Mouse (Mus musculus): ENCODE measurements around the gene Gm20388. TPM values are rescaled to one million over a fixed set of nuclear protein-coding genes. Genes with fewer than 3 reads are reported as not detected.

Gene Gm20388
- polyA plus RNA-seq, 1 experiment from 2014 or later = not detected

- H3K4me2 ChIP-seq (ENCODE audit: low read length) = no peak overlapping the region
- H3K9ac ChIP-seq (ENCODE audit: low read length) = no peak overlapping the region
- H3K4me1 ChIP-seq (ENCODE audit: control insufficient read depth in 2 of 2, insufficient read depth in 2 of 2, low read length in 2 of 2) = peaks cover 16 to 39% of the 10 kb centered on the region in 2 experiments
- no peak overlapping the region for H3K27ac ChIP-seq (replicated peaks in 1 of 2; ENCODE audit: control insufficient read depth in 1 of 2, insufficient read depth in 1 of 2, low read depth in 2 of 2, low read length in 2 of 2)
- ATAC-seq (ENCODE audit: insufficient number of reproducible peaks, insufficient read depth, low FRiP score, low read depth) = no peak
- H3K4me3 ChIP-seq (ENCODE audit: control insufficient read depth in 1 of 2, insufficient read depth in 1 of 2, low read depth in 1 of 2, low read length in 2 of 2) = no peak overlapping the region
- H3K36me3 ChIP-seq (ENCODE audit: control insufficient read depth, insufficient read depth, low read length) = no peaks in the 10 kb centered on the region
- no peaks in the 10 kb centered on the region for H3K27me3 ChIP-seq (ENCODE audit: control insufficient read depth, insufficient read depth, low read length)
- WGBS = 55% methylated on average over 2 of the region's 2 CpGs
- H3K9me3 ChIP-seq (ENCODE audit: control insufficient read depth, low read length) = no peaks in the 10 kb centered on the region
These were observed 3027.0 kb downstream of the Gm20388 start for GRCm38 (mm10) chr8:122937545-122938053.

- H3K9me3 ChIP-seq (ENCODE audit: control insufficient read depth, low read length) = no peaks in the 10 kb centered on the region
- WGBS = 68% methylated on average over 3 of the region's 3 CpGs
- no peak overlapping the region for H3K9ac ChIP-seq (ENCODE audit: low read length)
- H3K4me3 ChIP-seq (ENCODE audit: control insufficient read depth in 1 of 2, insufficient read depth in 1 of 2, low read depth in 1 of 2, low read length in 2 of 2) = no peak overlapping the region
- no peaks in the 10 kb centered on the region for H3K36me3 ChIP-seq (ENCODE audit: control insufficient read depth, insufficient read depth, low read length)
- H3K4me2 ChIP-seq (ENCODE audit: low read length) = no peak overlapping the region
- no peak overlapping the region; a peak in 1 of 4 replicates for H3K27ac ChIP-seq (replicated peaks in 1 of 2; ENCODE audit: control insufficient read depth in 1 of 2, insufficient read depth in 1 of 2, low read depth in 2 of 2, low read length in 2 of 2)
- H3K4me1 ChIP-seq (ENCODE audit: control insufficient read depth in 2 of 2, insufficient read depth in 2 of 2, low read length in 2 of 2) = peaks cover 14 to 34% of the 10 kb centered on the region in 2 experiments
- ATAC-seq (ENCODE audit: insufficient number of reproducible peaks, insufficient read depth, low FRiP score, low read depth) = no peak
- H3K27me3 ChIP-seq (ENCODE audit: control insufficient read depth, insufficient read depth, low read length) = no peaks in the 10 kb centered on the region
These were observed 3027.5 kb downstream of the Gm20388 start for GRCm38 (mm10) chr8:122938170-122938569.

- WGBS = 15% methylated on average over 4 of the region's 4 CpGs
- ATAC-seq (ENCODE audit: insufficient number of reproducible peaks, insufficient read depth, low FRiP score, low read depth) = no peak
- no peaks in the 10 kb centered on the region for H3K36me3 ChIP-seq (ENCODE audit: control insufficient read depth, insufficient read depth, low read length)
- no peak overlapping the region for H3K4me3 ChIP-seq (ENCODE audit: control insufficient read depth in 1 of 2, insufficient read depth in 1 of 2, low read depth in 1 of 2, low read length in 2 of 2)
- no peaks in the 10 kb centered on the region for H3K9me3 ChIP-seq (ENCODE audit: control insufficient read depth, low read length)
- H3K4me2 ChIP-seq (ENCODE audit: low read length) = no peak overlapping the region
- no peak overlapping the region for H3K9ac ChIP-seq (ENCODE audit: low read length)
- no peak overlapping the region; a peak in 1 of 4 replicates for H3K27ac ChIP-seq (replicated peaks in 1 of 2; ENCODE audit: control insufficient read depth in 1 of 2, insufficient read depth in 1 of 2, low read depth in 2 of 2, low read length in 2 of 2)
- peaks cover 14 to 34% of the 10 kb centered on the region in 2 experiments for H3K4me1 ChIP-seq (ENCODE audit: control insufficient read depth in 2 of 2, insufficient read depth in 2 of 2, low read length in 2 of 2)
- no peaks in the 10 kb centered on the region for H3K27me3 ChIP-seq (ENCODE audit: control insufficient read depth, insufficient read depth, low read length)
These were observed 3027.9 kb downstream of the Gm20388 start for GRCm38 (mm10) chr8:122938591-122938990.

- WGBS = 73% methylated on average over 9 of the region's 9 CpGs
These were observed 3032.4 kb downstream of the Gm20388 start for GRCm38 (mm10) chr8:122942803-122943713.

GRCm38 (mm10) chr8:122945775-122946174 is 3035.1 kb downstream of the Gm20388 start:
- WGBS = 82% methylated on average over 2 of the region's 2 CpGs
- H3K9ac ChIP-seq (ENCODE audit: low read length) = no peak overlapping the region
- no peak for ATAC-seq (ENCODE audit: insufficient number of reproducible peaks, insufficient read depth, low FRiP score, low read depth)
- H3K27me3 ChIP-seq (ENCODE audit: control insufficient read depth, insufficient read depth, low read length) = no peaks in the 10 kb centered on the region
- no peak overlapping the region for H3K4me3 ChIP-seq (ENCODE audit: control insufficient read depth in 1 of 2, insufficient read depth in 1 of 2, low read depth in 1 of 2, low read length in 2 of 2)
- H3K4me1 ChIP-seq (ENCODE audit: control insufficient read depth in 2 of 2, insufficient read depth in 2 of 2, low read length in 2 of 2) = peaks cover 7 to 22% of the 10 kb centered on the region in 2 experiments
- H3K9me3 ChIP-seq (ENCODE audit: control insufficient read depth, low read length) = no peaks in the 10 kb centered on the region
- H3K4me2 ChIP-seq (ENCODE audit: low read length) = no peak overlapping the region
- H3K27ac ChIP-seq (replicated peaks in 1 of 2; ENCODE audit: control insufficient read depth in 1 of 2, insufficient read depth in 1 of 2, low read depth in 2 of 2, low read length in 2 of 2) = no peak overlapping the region
- no peaks in the 10 kb centered on the region for H3K36me3 ChIP-seq (ENCODE audit: control insufficient read depth, insufficient read depth, low read length)

More at GRCm38 (mm10) chr8:122942803-122943713, 3032.4 kb downstream of the Gm20388 start:
- ATAC-seq (ENCODE audit: insufficient number of reproducible peaks, insufficient read depth, low FRiP score, low read depth) = no peak
- Histone ChIP-seq H3K36me3 (ENCODE audit: control insufficient read depth, insufficient read depth, low read length) (no peaks in the 10 kb centered on the region), H3K27me3 (ENCODE audit: control insufficient read depth, insufficient read depth, low read length) (no peaks in the 10 kb centered on the region), H3K9ac (ENCODE audit: low read length) (no peak overlapping the region), H3K4me1 (ENCODE audit: control insufficient read depth in 2 of 2, insufficient read depth in 2 of 2, low read length in 2 of 2) (peaks cover 8 to 15% of the 10 kb centered on the region in 2 experiments), H3K9me3 (ENCODE audit: control insufficient read depth, low read length) (no peaks in the 10 kb centered on the region), H3K27ac (replicated peaks in 1 of 2; ENCODE audit: control insufficient read depth in 1 of 2, insufficient read depth in 1 of 2, low read depth in 2 of 2, low read length in 2 of 2) (no peak overlapping the region), H3K4me2 (ENCODE audit: low read length) (no peak overlapping the region), H3K4me3 (ENCODE audit: control insufficient read depth in 1 of 2, insufficient read depth in 1 of 2, low read depth in 1 of 2, low read length in 2 of 2) (no peak overlapping the region)

GRCm38 (mm10) chr8:122949701-122950100 is 3039.1 kb downstream of the Gm20388 start:
- Histone ChIP-seq H3K4me1 (ENCODE audit: control insufficient read depth in 2 of 2, insufficient read depth in 2 of 2, low read length in 2 of 2) (peaks cover 9 to 35% of the 10 kb centered on the region in 2 experiments), H3K36me3 (ENCODE audit: control insufficient read depth, insufficient read depth, low read length) (no peaks in the 10 kb centered on the region), H3K9me3 (ENCODE audit: control insufficient read depth, low read length) (no peaks in the 10 kb centered on the region), H3K27me3 (ENCODE audit: control insufficient read depth, insufficient read depth, low read length) (no peaks in the 10 kb centered on the region), H3K27ac (replicated peaks in 1 of 2; ENCODE audit: control insufficient read depth in 1 of 2, insufficient read depth in 1 of 2, low read depth in 2 of 2, low read length in 2 of 2) (no peak overlapping the region), H3K4me3 (ENCODE audit: control insufficient read depth in 1 of 2, insufficient read depth in 1 of 2, low read depth in 1 of 2, low read length in 2 of 2) (no peak overlapping the region), H3K4me2 (ENCODE audit: low read length) (no peak overlapping the region), H3K9ac (ENCODE audit: low read length) (no peak overlapping the region)
- no peak for ATAC-seq (ENCODE audit: insufficient number of reproducible peaks, insufficient read depth, low FRiP score, low read depth)
- 54% methylated on average over 5 of the region's 5 CpGs for WGBS

GRCm38 (mm10) chr8:122951456-122951855 is 3040.8 kb downstream of the Gm20388 start:
- peaks cover 13 to 41% of the 10 kb centered on the region in 2 experiments for H3K4me1 ChIP-seq (ENCODE audit: control insufficient read depth in 2 of 2, insufficient read depth in 2 of 2, low read length in 2 of 2)

More at GRCm38 (mm10) chr8:122951456-122951855, 3040.8 kb downstream of the Gm20388 start:
- no peaks in the 10 kb centered on the region for H3K9me3 ChIP-seq (ENCODE audit: control insufficient read depth, low read length)
- ATAC-seq (ENCODE audit: insufficient number of reproducible peaks, insufficient read depth, low FRiP score, low read depth) = no peak
- no peak overlapping the region for H3K27ac ChIP-seq (replicated peaks in 1 of 2; ENCODE audit: control insufficient read depth in 1 of 2, insufficient read depth in 1 of 2, low read depth in 2 of 2, low read length in 2 of 2)
- no peak overlapping the region for H3K4me3 ChIP-seq (ENCODE audit: control insufficient read depth in 1 of 2, insufficient read depth in 1 of 2, low read depth in 1 of 2, low read length in 2 of 2)
- WGBS = 73% methylated on average over 5 of the region's 5 CpGs
- H3K27me3 ChIP-seq (ENCODE audit: control insufficient read depth, insufficient read depth, low read length) = no peaks in the 10 kb centered on the region
- no peak overlapping the region for H3K4me2 ChIP-seq (ENCODE audit: low read length)
- H3K9ac ChIP-seq (ENCODE audit: low read length) = no peak overlapping the region
- no peaks in the 10 kb centered on the region for H3K36me3 ChIP-seq (ENCODE audit: control insufficient read depth, insufficient read depth, low read length)

Measured in heart, embryonic 14.5 days (tissue).